Mouse (Mus musculus) hindbrain, embryonic 16.5 days (tissue): ENCODE data around the gene Gmip. TPM values are rescaled to one million over a fixed set of nuclear protein-coding genes. Genes with fewer than 3 reads are reported as not detected.

ENCODE experiments used
- ATAC-seq: fragments of 200-750 bp; cut with Nextera tagmentation; 2 replicates; pipeline ENCODE4 v1.8.0; 2017; ENCODE audit warnings: moderate TSS enrichment, moderate library complexity
- H3K27ac ChIP-seq: fragments of 300-500 bp; sonication (generic); 2 replicates; pipeline ENCODE4 v1.5.1; 2014; ENCODE audit warnings: low read depth, mild to moderate bottlenecking, control low read depth, low read length, moderate library complexity
- H3K27me3 ChIP-seq: fragments of 300-500 bp; sonication (generic); replicated peaks from 2 replicates; pipeline ENCODE4 v1.6.1; 2014; ENCODE audit warnings: low read length; ENCODE audit not compliant: control insufficient read depth, insufficient read depth
- H3K36me3 ChIP-seq: fragments of 300-500 bp; sonication (generic); 2 replicates; pipeline ENCODE4 v1.6.1; 2014; ENCODE audit warnings: mild to moderate bottlenecking, low read length, moderate library complexity, mixed read lengths; ENCODE audit not compliant: control insufficient read depth, insufficient read depth
- H3K4me1 ChIP-seq: fragments of 300-500 bp; sonication (generic); 2 replicates; pipeline ENCODE4 v1.6.1; 2014; ENCODE audit warnings: low read depth, low read length; ENCODE audit not compliant: control insufficient read depth, insufficient read depth
- H3K4me2 ChIP-seq: fragments of 300-500 bp; sonication (generic); 2 replicates; pipeline ENCODE4 v1.6.1; 2014; ENCODE audit warnings: mild to moderate bottlenecking, low read length, control low read depth, moderate library complexity
- H3K4me3 ChIP-seq: fragments of 300-500 bp; sonication (generic); 2 replicates; pipeline ENCODE4 v1.5.1; 2014; ENCODE audit warnings: mild to moderate bottlenecking, low read length, control low read depth, moderate library complexity
- H3K9ac ChIP-seq: fragments of 300-500 bp; sonication (generic); 2 replicates; pipeline ENCODE4 v1.6.1; 2014; ENCODE audit warnings: low read depth, mild to moderate bottlenecking, control low read depth, low read length, moderate library complexity
- H3K9me3 ChIP-seq: fragments of 300-500 bp; sonication (generic); 2 replicates; pipeline ENCODE4 v1.6.1; 2014; ENCODE audit warnings: mild to moderate bottlenecking, low read length, moderate library complexity; ENCODE audit not compliant: control insufficient read depth
- WGBS: fragments of 180-500 bp; shearing (Covaris S2); extraction: QIAGEN DNeasy Blood & Tissue Kit; methylation state at CpG from one replicate; pipeline ENCODE4 v1.1.7; 2014; 5-methylcytosine and 5-hydroxymethylcytosine counted together
- polyA plus RNA-seq: library from polyadenylated mRNA; unstranded; fragments of >200 nt; fragmentation: Nextera tagmentation; extraction: Ambion mirVana; gene quantifications from 2 replicates; pipeline ENCODE4 v1.2.1, GENCODE M21; 2015

Gmip gene
- polyA plus RNA-seq = 32.2 and 34.5 TPM in 2 replicates

DNA sequence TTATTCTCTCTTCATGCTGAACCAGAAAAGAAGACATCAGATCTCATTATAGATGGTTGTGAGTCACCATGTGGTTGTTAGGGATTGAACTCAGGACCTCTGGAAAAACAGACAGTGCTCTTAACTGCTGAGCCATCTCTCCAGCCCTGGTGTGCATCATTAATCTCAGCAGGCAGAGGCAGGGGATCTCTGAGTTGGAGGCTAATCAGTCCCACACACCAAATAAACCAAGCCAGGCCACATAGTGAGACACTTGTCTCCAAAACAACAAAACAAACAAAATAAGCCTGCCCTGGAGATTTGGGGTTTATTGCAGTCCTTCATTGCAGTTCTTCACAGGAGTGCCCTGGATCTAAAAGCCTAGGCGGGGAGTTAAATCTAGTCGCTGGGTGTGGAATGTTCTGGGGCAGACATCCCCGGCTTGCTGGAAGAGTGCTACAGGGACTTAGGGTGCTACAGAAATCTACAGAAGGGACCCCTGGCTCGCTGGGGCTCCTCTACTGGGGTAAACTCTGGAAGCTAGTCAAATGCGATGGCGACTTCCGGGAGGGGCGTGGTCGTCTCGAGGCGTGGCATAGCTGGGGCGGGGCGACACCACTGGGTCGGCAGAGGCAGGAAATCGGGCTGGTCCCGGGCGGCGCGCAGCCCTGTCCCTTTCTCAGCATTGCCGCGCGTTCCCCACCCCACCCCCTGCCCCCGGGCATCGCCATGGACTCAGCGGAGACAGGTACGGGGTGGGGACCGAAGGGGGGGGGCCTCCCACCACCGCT is at the start of gene Gmip:
TSS of gene Gmip (plus strand) at position 586 of the 770 bp plus-strand sequence.
- H3K27me3 ChIP-seq = no peaks in the 10 kb centered on the region
- H3K4me2 ChIP-seq = peak within 1 kb of the TSS; percentile 79
- 5% methylated on average over 28 of the region's 28 CpGs for WGBS
- peaks cover 44% of the 10 kb centered on the region for H3K36me3 ChIP-seq
- H3K4me3 ChIP-seq = peak within 1 kb of the TSS; percentile 69
- ATAC-seq = peak; percentile 73
- no peaks in the 10 kb centered on the region for H3K9me3 ChIP-seq
- peak within 1 kb of the TSS; percentile 82 for H3K9ac ChIP-seq
- H3K4me1 ChIP-seq = peaks cover 3% of the 10 kb centered on the region; the same call in 1 of the 2 replicates
- H3K27ac ChIP-seq = peak within 1 kb of the TSS; percentile 66

GRCm38 (mm10) chr8:69761814-69762445 is 46.5 kb upstream of the Gmip start:
- no peaks in the 10 kb centered on the region for H3K27me3 ChIP-seq
- H3K4me2 ChIP-seq = no peak overlapping the region
- no peak overlapping the region for H3K27ac ChIP-seq
- ATAC-seq = no peak
- 88% methylated on average over 4 of the region's 4 CpGs for WGBS
- H3K9ac ChIP-seq = no peak overlapping the region
- H3K9me3 ChIP-seq = 0 out of 2 replicates have a peak, but pooled peaks cover 5% of the 10 kb centered on the region
- H3K36me3 ChIP-seq = peaks cover 44% of the 10 kb centered on the region
- no peak overlapping the region for H3K4me3 ChIP-seq
- no peaks in the 10 kb centered on the region for H3K4me1 ChIP-seq

DNA sequence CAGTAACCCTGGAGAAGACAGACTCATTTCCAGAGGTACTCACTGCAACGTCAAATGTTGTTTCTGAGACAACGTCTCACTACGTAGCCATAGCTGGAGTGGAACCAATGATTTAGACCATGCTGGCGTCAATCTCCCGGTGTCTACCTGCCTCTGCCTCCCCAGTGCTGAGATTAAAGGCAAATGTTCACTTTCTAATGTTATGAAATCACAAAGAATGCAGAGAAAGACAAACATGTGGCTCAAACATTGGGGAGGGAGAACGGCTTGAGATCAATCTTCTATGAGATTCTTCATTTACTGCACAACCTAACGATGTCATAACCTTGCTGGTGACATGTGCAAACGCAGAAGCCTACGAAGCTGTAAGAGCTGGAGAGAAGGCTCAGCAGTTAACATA is 37.3 kb upstream of the Gmip start:
- WGBS = 88% methylated on average over 9 of the region's 9 CpGs
- peaks cover 22% of the 10 kb centered on the region for H3K36me3 ChIP-seq
- no peak for ATAC-seq

DNA sequence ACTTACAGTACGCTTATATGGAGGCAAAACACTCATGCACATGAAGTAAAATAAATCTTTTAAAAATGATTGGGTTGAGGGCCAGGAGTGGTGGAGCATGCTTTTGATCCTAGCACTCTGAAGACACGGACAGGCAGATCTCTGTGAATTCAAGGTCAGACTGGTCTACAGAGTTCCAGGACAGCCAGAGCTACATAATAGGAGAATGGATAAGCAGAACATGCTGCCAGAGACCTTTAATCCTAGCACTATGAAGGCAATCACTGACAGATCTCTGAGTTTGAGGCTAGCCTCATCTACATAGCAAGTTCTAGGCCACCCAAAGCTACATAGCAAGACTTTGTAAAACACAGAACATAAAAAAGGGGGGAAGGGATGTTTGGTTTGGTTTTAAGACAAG is 36.4 kb upstream of the Gmip start:
- Histone ChIP-seq H3K27me3 (no peaks in the 10 kb centered on the region), H3K27ac (no peak overlapping the region), H3K36me3 (peaks cover 13% of the 10 kb centered on the region), H3K9ac (no peak overlapping the region), H3K4me2 (no peak overlapping the region), H3K4me3 (no peak overlapping the region), H3K4me1 (peaks cover 14% of the 10 kb centered on the region), H3K9me3 (no peaks in the 10 kb centered on the region)
- 86% methylated on average over 2 of the region's 2 CpGs for WGBS
- no peak for ATAC-seq

More for the DNA sequence above, 37.3 kb upstream of the Gmip start:
- H3K27me3 ChIP-seq = no peaks in the 10 kb centered on the region
- no peak overlapping the region for H3K27ac ChIP-seq
- no peak overlapping the region for H3K9ac ChIP-seq
- H3K9me3 ChIP-seq = 0 out of 2 replicates have a peak, but pooled peaks cover 4% of the 10 kb centered on the region
- no peak overlapping the region for H3K4me3 ChIP-seq
- no peak overlapping the region for H3K4me2 ChIP-seq
- H3K4me1 ChIP-seq = peaks cover 14% of the 10 kb centered on the region

- H3K4me2 ChIP-seq = peak within 1 kb of the TSS; percentile 76
- H3K27ac ChIP-seq = peak within 1 kb of the TSS; percentile 100
- under 1% methylated on average over 41 of the region's 41 CpGs for WGBS
- peak within 1 kb of the TSS; percentile 79 for H3K4me3 ChIP-seq
- H3K9me3 ChIP-seq = no peaks in the 10 kb centered on the region
- H3K27me3 ChIP-seq = no peaks in the 10 kb centered on the region
- peak within 1 kb of the TSS; percentile 99 for H3K9ac ChIP-seq
- H3K4me1 ChIP-seq = peaks cover 14% of the 10 kb centered on the region
- peak; percentile 99 for ATAC-seq
- no peaks in the 10 kb centered on the region; the same call in 1 of the 2 replicates for H3K36me3 ChIP-seq
Observed at GRCm38 (mm10) chr8:69774503-69775148, 33.9 kb upstream of the Gmip start, which contains the start of gene Gm20422. TSS of gene Gm20422 (minus strand) at chr8:69774886.

DNA sequence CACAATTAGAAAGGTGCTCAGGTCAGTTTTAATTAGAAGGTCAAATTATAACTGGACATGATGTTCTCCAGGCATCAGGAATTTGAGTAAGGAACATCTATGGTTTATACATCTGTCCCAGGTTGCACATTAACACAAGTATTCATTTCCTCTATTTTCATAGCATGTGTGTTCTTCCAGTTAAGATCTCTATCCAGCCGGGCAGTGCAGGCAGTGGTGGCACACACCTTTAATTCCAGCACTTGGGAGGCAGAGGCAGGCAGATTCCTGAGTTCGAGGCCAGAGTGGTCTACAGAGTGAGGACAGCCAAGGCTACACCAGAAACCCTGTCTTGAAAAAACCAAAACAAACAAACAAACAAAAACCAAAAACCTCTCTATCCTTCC is 33.3 kb upstream of the Gmip start:
- WGBS = 60% methylated on average over 2 of the region's 2 CpGs
- Histone ChIP-seq H3K4me1 (peaks cover 14% of the 10 kb centered on the region), H3K9ac (peak overlapping the region; percentile 53), H3K27me3 (no peaks in the 10 kb centered on the region), H3K4me3 (peak overlapping the region; percentile 79), H3K4me2 (peak overlapping the region; percentile 54), H3K27ac (peak overlapping the region; percentile 71), H3K36me3 (no peaks in the 10 kb centered on the region), H3K9me3 (no peaks in the 10 kb centered on the region)
- no peak for ATAC-seq

- H3K27ac ChIP-seq = no peak overlapping the region
- no peaks in the 10 kb centered on the region for H3K9me3 ChIP-seq
- H3K9ac ChIP-seq = no peak overlapping the region
- no peak for ATAC-seq
- H3K4me2 ChIP-seq = no peak overlapping the region
- 71% methylated on average over 11 of the region's 12 CpGs for WGBS
- no peak overlapping the region for H3K4me3 ChIP-seq
- H3K27me3 ChIP-seq = no peaks in the 10 kb centered on the region
- H3K4me1 ChIP-seq = peaks cover 9% of the 10 kb centered on the region
- H3K36me3 ChIP-seq = no peaks in the 10 kb centered on the region
Observed at GRCm38 (mm10) chr8:69777111-69777510, 31.4 kb upstream of the Gmip start.

DNA sequence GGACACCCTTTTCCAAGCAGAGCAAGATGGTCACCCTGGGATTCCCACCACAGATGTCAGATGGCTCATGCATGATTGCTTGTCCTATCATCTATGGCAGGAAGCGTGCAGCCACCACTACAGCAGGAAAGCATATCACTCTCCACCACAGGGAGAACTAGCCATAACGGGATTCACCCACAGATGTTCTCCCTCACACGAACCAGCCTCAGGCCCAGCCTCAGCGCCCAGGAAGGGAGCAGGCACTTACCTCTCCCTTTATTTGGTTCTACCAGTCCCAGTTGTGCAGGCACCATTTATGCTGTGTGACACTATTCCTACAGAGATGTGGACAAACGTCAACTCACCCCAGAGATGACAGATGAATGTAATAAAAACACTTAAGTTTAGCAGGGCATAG is 19.4 kb upstream of the Gmip start:
- 89% methylated on average over 5 of the region's 5 CpGs for WGBS
- Histone ChIP-seq H3K9me3 (no peaks in the 10 kb centered on the region), H3K4me2 (no peak overlapping the region), H3K36me3 (peaks cover 4% of the 10 kb centered on the region), H3K4me1 (peaks cover 24% of the 10 kb centered on the region), H3K27ac (no peak overlapping the region), H3K4me3 (no peak overlapping the region), H3K27me3 (no peaks in the 10 kb centered on the region), H3K9ac (no peak overlapping the region)
- ATAC-seq = no peak

DNA sequence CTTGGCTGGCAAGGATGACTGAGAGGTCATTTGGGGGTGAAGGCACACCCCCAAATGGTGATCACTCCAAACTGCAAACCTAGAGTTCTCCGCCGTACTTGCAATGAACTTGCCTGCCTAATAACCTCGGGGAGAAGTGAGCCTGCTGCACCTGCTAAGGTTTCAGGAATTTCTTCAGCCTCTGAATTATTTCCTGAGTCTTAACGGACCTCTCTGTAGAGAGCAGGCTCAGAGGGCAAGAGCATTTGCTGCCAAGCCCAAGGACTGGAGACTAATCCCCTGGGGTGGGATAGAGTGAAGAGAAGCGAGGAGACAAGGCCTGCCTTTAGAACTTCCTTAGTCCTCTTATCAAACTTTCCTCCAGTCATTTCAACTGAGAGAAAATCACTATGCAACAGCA is 18.7 kb upstream of the Gmip start:
- no peak overlapping the region; the same call in 1 of the 2 replicates for H3K4me2 ChIP-seq
- H3K27ac ChIP-seq = no peak overlapping the region
- WGBS = 72% methylated on average over 5 of the region's 5 CpGs
- peaks cover 10% of the 10 kb centered on the region for H3K36me3 ChIP-seq
- no peak for ATAC-seq
- H3K27me3 ChIP-seq = no peaks in the 10 kb centered on the region
- no peak overlapping the region for H3K9ac ChIP-seq
- H3K4me1 ChIP-seq = peaks cover 24% of the 10 kb centered on the region
- no peaks in the 10 kb centered on the region for H3K9me3 ChIP-seq
- no peak overlapping the region for H3K4me3 ChIP-seq
